Mouse (Mus musculus): ENCODE measurements around the gene Nsd2.

- TF ChIP-seq CTCF (conservative IDR thresholded peaks at IDR 0.05; ENCODE audit: low read length) (no peak), POU5F1 (IDR thresholded peaks at IDR 0.05; ENCODE audit: borderline replicate concordance, low read length) (no peak)
Observed at GRCm38 (mm10) chr5:33842549-33842948, 22.0 kb downstream of the Nsd2 start.
